Mouse (Mus musculus) cerebellum, adult 2 months (tissue): ENCODE results near the gene Meis3. TPM values are rescaled to one million over a fixed set of nuclear protein-coding genes. Genes with fewer than 3 reads are reported as not detected.

Experiments
- DNase-seq, 2 experiments: peaks; one replicate each; pipeline ENCODE4 v3.0.0; 2021
- H3K27ac ChIP-seq: fragments of 200-500 bp; 2 replicates; pipeline ENCODE4 v1.5.1; 2012; ENCODE audit warnings: low read length, control low read depth, inconsistent platforms; ENCODE audit not compliant: insufficient read depth
- H3K27me3 ChIP-seq: fragments of 200-500 bp; 2 replicates; pipeline ENCODE4 v1.6.1; 2012; ENCODE audit warnings: inconsistent platforms, mild to moderate bottlenecking, low read length, moderate library complexity; ENCODE audit not compliant: control insufficient read depth, insufficient read depth
- H3K4me1 ChIP-seq: fragments of 200-500 bp; 2 replicates; pipeline ENCODE4 v1.6.1; 2011; ENCODE audit warnings: low read length; ENCODE audit not compliant: control insufficient read depth, insufficient read depth
- H3K4me3 ChIP-seq: fragments of 200-500 bp; replicated peaks from 2 replicates; pipeline ENCODE3; 2011; ENCODE audit warnings: mild to moderate bottlenecking, low read depth, low read length, control low read depth; ENCODE audit not compliant: insufficient read depth
- CTCF ChIP-seq: fragments of 200-500 bp; IDR thresholded peaks from 2 replicates; pipeline ENCODE4 v1.5.1; 2011; ENCODE audit warnings: low read depth, mild to moderate bottlenecking, control low read depth, low read length, moderate library complexity, borderline replicate concordance; ENCODE audit not compliant: insufficient read depth
- POLR2A ChIP-seq: fragments of 200-500 bp; IDR thresholded peaks from 2 replicates; pipeline ENCODE4 v1.6.1; 2011; ENCODE audit warnings: low read length, control low read depth, borderline replicate concordance; ENCODE audit not compliant: insufficient read depth
- WGBS: fragments of 180-500 bp; shearing (Covaris S2); methylation state at CpG from one replicate; pipeline ENCODE4 v1.1.7; 2018; 5-methylcytosine and 5-hydroxymethylcytosine counted together
- polyA plus RNA-seq: library from polyadenylated mRNA; depleted of rRNA; stranded (reverse); fragments of >200 nt; gene quantifications from 2 replicates; pipeline ENCODE4 v1.2.3, GENCODE M21; 2012; rRNA removed

Meis3 gene
- polyA plus RNA-seq, 1 experiment: 94.2 TPM

- H3K4me1 ChIP-seq: peaks cover 6% of the 10 kb centered on the region; the same call in 1 of the 2 replicates
- H3K27ac ChIP-seq: no peak overlapping the region
- no peak overlapping the region for H3K4me3 ChIP-seq
- H3K27me3 ChIP-seq: no peaks in the 10 kb centered on the region
- no peak for DNase-seq
- TF ChIP-seq POLR2A: no peak
- no peak for TF ChIP-seq CTCF
- WGBS: 57% methylated on average over 7 of the region's 7 CpGs
These were observed 32.2 kb downstream of the Meis3 start for GRCm38 (mm10) chr7:16207076-16207475.

GRCm38 (mm10) chr7:16207496-16207895, 32.6 kb downstream of the Meis3 start:
- WGBS: 79% methylated on average over 10 of the region's 10 CpGs
- H3K27me3 ChIP-seq: no peaks in the 10 kb centered on the region
- no peak overlapping the region for H3K27ac ChIP-seq
- H3K4me3 ChIP-seq: no peak overlapping the region
- TF ChIP-seq POLR2A (no peak), CTCF (no peak)
- no peak for DNase-seq
- peaks cover 6% of the 10 kb centered on the region; the same call in 1 of the 2 replicates for H3K4me1 ChIP-seq

GRCm38 (mm10) chr7:16208781-16209665, 34.1 kb downstream of the Meis3 start:
- WGBS: 92% methylated on average over 21 of the region's 21 CpGs
- DNase-seq: no peak
- Histone ChIP-seq H3K27ac (no peak overlapping the region), H3K27me3 (no peaks in the 10 kb centered on the region), H3K4me3 (no peak overlapping the region), H3K4me1 (peaks cover 6% of the 10 kb centered on the region; the same call in 1 of the 2 replicates)
- TF ChIP-seq POLR2A (no peak), CTCF (no peak)

GRCm38 (mm10) chr7:16210862-16211365, 36.0 kb downstream of the Meis3 start:
- WGBS: 58% methylated on average over 12 of the region's 12 CpGs
- peaks cover 6% of the 10 kb centered on the region; the same call in 1 of the 2 replicates for H3K4me1 ChIP-seq
- H3K27me3 ChIP-seq: no peaks in the 10 kb centered on the region
- H3K27ac ChIP-seq: no peak overlapping the region
- DNase-seq: no peak
- peak; percentile 42; the same call in 1 of the 2 replicates for TF ChIP-seq CTCF
- no peak for TF ChIP-seq POLR2A
- H3K4me3 ChIP-seq: no peak overlapping the region

GRCm38 (mm10) chr7:16213196-16213595, 38.3 kb downstream of the Meis3 start:
- TF ChIP-seq CTCF: no peak
- TF ChIP-seq POLR2A: no peak
- Histone ChIP-seq H3K27me3 (no peaks in the 10 kb centered on the region), H3K4me1 (no peaks in the 10 kb centered on the region), H3K27ac (no peak overlapping the region), H3K4me3 (no peak overlapping the region)
- 87% methylated on average over 6 of the region's 6 CpGs for WGBS
- DNase-seq: no peak

- no peaks in the 10 kb centered on the region for H3K4me1 ChIP-seq
- no peaks in the 10 kb centered on the region for H3K27me3 ChIP-seq
- 89% methylated on average over 9 of the region's 9 CpGs for WGBS
- H3K27ac ChIP-seq: no peak overlapping the region
- no peak for TF ChIP-seq POLR2A
- TF ChIP-seq CTCF: no peak
- no peak for DNase-seq
- H3K4me3 ChIP-seq: no peak overlapping the region
These were observed 39.1 kb downstream of the Meis3 start for GRCm38 (mm10) chr7:16213986-16214385.

- H3K4me1 ChIP-seq: 0 out of 2 replicates have a peak, but pooled peaks cover 3% of the 10 kb centered on the region
- DNase-seq: peak; percentile 97 to 98
- H3K27ac ChIP-seq: peak within 1 kb of the TSS; percentile 76
- H3K27me3 ChIP-seq: no peaks in the 10 kb centered on the region
- TF ChIP-seq POLR2A (peak; percentile 81; the same call in 1 of the 2 replicates), CTCF (peak; percentile 63; the same call in 1 of the 2 replicates)
- peak within 1 kb of the TSS; percentile 83 for H3K4me3 ChIP-seq
- WGBS: 1% methylated on average over 34 of the region's 34 CpGs
These were observed 46.8 kb downstream of the Meis3 start, which contains the start of gene Dhx34 for GRCm38 (mm10) chr7:16221582-16222272. Gene Dhx34, minus strand, starts transcription at chr7:16222037.

GRCm38 (mm10) chr7:16229869-16230268, 55.0 kb downstream of the Meis3 start:
- 57% methylated on average over 5 of the region's 5 CpGs for WGBS
- no peak overlapping the region for H3K27ac ChIP-seq
- no peaks in the 10 kb centered on the region for H3K27me3 ChIP-seq
- DNase-seq: no peak
- no peaks in the 10 kb centered on the region for H3K4me1 ChIP-seq
- no peak for TF ChIP-seq CTCF
- no peak for TF ChIP-seq POLR2A
- no peak overlapping the region for H3K4me3 ChIP-seq

Other genes starting within 250 kb of the Meis3 start
- gene Nop53, start 229.0 kb upstream of the Meis3 start, polyA plus RNA-seq: 104 and 108 TPM in 2 replicates
- gene Ehd2, start 207.5 kb upstream of the Meis3 start, polyA plus RNA-seq: 7.4 and 7.5 TPM in 2 replicates
- 12.3 and 12.4 TPM in 2 replicates for gene Bicra, start 127.2 kb upstream of the Meis3 start, polyA plus RNA-seq
- 0.16 and 0.28 TPM in 2 replicates for gene Zfp541, start 113.3 kb upstream of the Meis3 start, polyA plus RNA-seq
- gene Napa, start 76.6 kb upstream of the Meis3 start, polyA plus RNA-seq: 447 and 471 TPM in 2 replicates
- 56.4 and 60.5 TPM in 2 replicates for gene Kptn, start 55.2 kb upstream of the Meis3 start, polyA plus RNA-seq
- 84.6 and 116 TPM in 2 replicates for gene Slc8a2, start 45.3 kb upstream of the Meis3 start, polyA plus RNA-seq
- 11.7 and 13.3 TPM in 2 replicates for gene Dhx34, start 46.9 kb downstream of the Meis3 start, polyA plus RNA-seq
- 0.19 and 0.20 TPM in 2 replicates for gene C5ar2, start 69.1 kb downstream of the Meis3 start, polyA plus RNA-seq
- 0.75 and 0.95 TPM in 2 replicates for gene C5ar1, start 84.5 kb downstream of the Meis3 start, polyA plus RNA-seq
- 60.1 and 61.1 TPM in 2 replicates for gene Inafm1, start 98.5 kb downstream of the Meis3 start, polyA plus RNA-seq
- gene Ccdc9, start 111.7 kb downstream of the Meis3 start, polyA plus RNA-seq: 81.1 and 91.1 TPM in 2 replicates
- gene Bbc3, start 133.3 kb downstream of the Meis3 start, polyA plus RNA-seq: 17.0 and 20.3 TPM in 2 replicates
- 78.2 and 84.0 TPM in 2 replicates for gene Sae1, start 212.7 kb downstream of the Meis3 start, polyA plus RNA-seq
- gene Zc3h4, start 225.8 kb downstream of the Meis3 start, polyA plus RNA-seq: 42.0 and 50.2 TPM in 2 replicates